Mouse (Mus musculus) embryo, embryonic 9.5 days (tissue): Measurements from ENCODE around the gene Elf2.
A peak's percentile ranks its signal among the peaks of the same experiment; 100 is the strongest.
"Not testable (repeated sequence)": the region's sequence is repeated elsewhere in the genome, so short reads cannot be mapped to it uniquely, and the experiment has no call there.

Experiments used
- DNase-seq: peaks from one replicate; pipeline ENCODE4 v3.0.0-alpha.2; 2017; ENCODE audit errors: extremely low spot score

Gene Elf2

GRCm38 (mm10) chr3:51233474-51233873 is 107.0 kb downstream of the Elf2 start:
- DNase-seq = no peak

- DNase-seq = no peak
Observed at GRCm38 (mm10) chr3:51232205-51232910, 108.1 kb downstream of the Elf2 start.

- DNase-seq = no peak
Observed at GRCm38 (mm10) chr3:51231499-51231898, 109.0 kb downstream of the Elf2 start.

- no peak for DNase-seq
Observed at GRCm38 (mm10) chr3:51230886-51231285, 109.6 kb downstream of the Elf2 start.

GRCm38 (mm10) chr3:51230146-51230835 is 110.2 kb downstream of the Elf2 start:
- DNase-seq = no peak

GRCm38 (mm10) chr3:51229226-51229625 is 111.2 kb downstream of the Elf2 start:
- no peak for DNase-seq

- no peak for DNase-seq
Observed at GRCm38 (mm10) chr3:51228821-51229205, 111.7 kb downstream of the Elf2 start.

GRCm38 (mm10) chr3:51228038-51228820 is 112.2 kb downstream of the Elf2 start:
- DNase-seq = no peak

GRCm38 (mm10) chr3:51226601-51227000 is 113.9 kb downstream of the Elf2 start:
- no peak for DNase-seq

- DNase-seq = no peak
Observed at GRCm38 (mm10) chr3:51225979-51226378, 114.5 kb downstream of the Elf2 start.

- no peak for DNase-seq
Observed at GRCm38 (mm10) chr3:51225226-51225750, 115.2 kb downstream of the Elf2 start.

- peak; percentile 93 for DNase-seq
Observed at GRCm38 (mm10) chr3:51224363-51225225, 115.9 kb downstream of the Elf2 start, which contains the start of gene Noct. Noct (plus strand) TSS chr3:51224447.

GRCm38 (mm10) chr3:51223556-51223955 is 116.9 kb downstream of the Elf2 start:
- no peak for DNase-seq

- DNase-seq = no peak
Observed at GRCm38 (mm10) chr3:51222834-51223460, 117.5 kb downstream of the Elf2 start.

- DNase-seq = no peak
Observed at GRCm38 (mm10) chr3:51222302-51222701, 118.2 kb downstream of the Elf2 start.

GRCm38 (mm10) chr3:51221847-51222246 is 118.6 kb downstream of the Elf2 start:
- no peak for DNase-seq

GRCm38 (mm10) chr3:51220846-51221245 is 119.6 kb downstream of the Elf2 start:
- no peak for DNase-seq

GRCm38 (mm10) chr3:51219213-51219612 is 121.2 kb downstream of the Elf2 start:
- DNase-seq = no peak

GRCm38 (mm10) chr3:51218385-51218784 is 122.1 kb downstream of the Elf2 start:
- not testable (repeated sequence) for DNase-seq

GRCm38 (mm10) chr3:51216351-51216750 is 124.1 kb downstream of the Elf2 start:
- DNase-seq = not testable (repeated sequence)

- DNase-seq = no peak
Observed at GRCm38 (mm10) chr3:51215681-51216080, 124.8 kb downstream of the Elf2 start.
